In genomic region chr9:9143102-9143501, GRCm38 (mm10) we compare ENCODE assay signal across 23 mouse cellular contexts.
A peak's percentile ranks its signal among the peaks of the same experiment; 100 is the strongest.
DNase-seq lines count a peak whose midpoint lies in the region; ATAC-seq and TF ChIP-seq lines count a peak whose summit lies in the region.
"Had no signal": no experiment of that assay in that cellular context is flagged by ENCODE, and none has a peak within 500 bp of the region (broad histone marks: within the 10 kb centered on the region; RNA-seq: fewer than 3 reads in every experiment).

No protein-coding gene starts in this region.

- TF ChIP-seq POLR2A in brain, embryonic 14.5 days (IDR thresholded peaks at IDR 0.05; ENCODE audit: borderline replicate concordance, extremely low read depth, insufficient read depth, insufficient read length, poor library complexity, severe bottlenecking), result no peak

- H3K27me3 ChIP-seq in embryonic facial prominence, embryonic 14.5 days (replicated peaks; ENCODE audit: control insufficient read depth, insufficient read depth, low read length), result no peaks in the 10 kb centered on the region
- H3K27me3 ChIP-seq in limb, embryonic 13.5 days, result no peaks in the 10 kb centered on the region
- no peaks in the 10 kb centered on the region for H3K27me3 ChIP-seq in heart, embryonic 12.5 days (replicated peaks)
- H3K27me3 ChIP-seq: forebrain, embryonic 13.5 days; liver, embryonic 15.5 days; neural tube, embryonic 13.5 days; Patski had no signal

- 11% methylated on average over 5 of the region's 5 CpGs for WGBS in embryonic facial prominence, embryonic 14.5 days
- WGBS in limb, embryonic 13.5 days, result 14% methylated on average over 5 of the region's 5 CpGs
- 67% methylated on average over 5 of the region's 5 CpGs for WGBS in heart, embryonic 12.5 days

- peak overlapping the region; percentile 22; the same call in 1 of the 2 replicates for H3K4me2 ChIP-seq in embryonic facial prominence, embryonic 14.5 days (ENCODE audit: low read depth, low read length)
- H3K4me2 ChIP-seq in limb, embryonic 13.5 days (replicated peaks), result peak overlapping the region; percentile 44
- no peak overlapping the region for H3K4me2 ChIP-seq in heart, embryonic 12.5 days
- H3K4me2 ChIP-seq: forebrain, embryonic 13.5 days; hindbrain, embryonic 14.5 days; liver, embryonic 15.5 days; neural tube, embryonic 13.5 days had no signal

- no peaks in the 10 kb centered on the region for H3K36me3 ChIP-seq in embryonic facial prominence, embryonic 14.5 days (ENCODE audit: control insufficient read depth, insufficient read depth, low read length)
- H3K36me3 ChIP-seq in limb, embryonic 13.5 days, result no peaks in the 10 kb centered on the region
- no peaks in the 10 kb centered on the region for H3K36me3 ChIP-seq in heart, embryonic 12.5 days
- H3K36me3 ChIP-seq: liver, embryonic 15.5 days; midbrain, embryonic 10.5 days; neural tube, embryonic 13.5 days had no signal

- H3K9ac ChIP-seq in embryonic facial prominence, embryonic 14.5 days (ENCODE audit: low read depth, low read length), result no peak overlapping the region
- H3K9ac ChIP-seq in limb, embryonic 13.5 days, result no peak overlapping the region
- no peak overlapping the region for H3K9ac ChIP-seq in heart, embryonic 12.5 days
- H3K9ac ChIP-seq: forebrain, embryonic 13.5 days; hindbrain, embryonic 14.5 days; liver, embryonic 15.5 days; neural tube, embryonic 13.5 days had no signal

- H3K27ac ChIP-seq in embryonic facial prominence, embryonic 14.5 days (replicated peaks; ENCODE audit: low read depth, low read length), result peak overlapping the region; percentile 67
- peak overlapping the region; percentile 78 for H3K27ac ChIP-seq in limb, embryonic 13.5 days
- no peak overlapping the region for H3K27ac ChIP-seq in heart, embryonic 12.5 days (ENCODE audit: poor library complexity, severe bottlenecking)
- H3K27ac ChIP-seq: forebrain, embryonic 13.5 days; hindbrain, embryonic 14.5 days; liver, embryonic 15.5 days; macrophage; midbrain, embryonic 10.5 days; neural tube, embryonic 13.5 days had no signal

- DNase-seq in 3T3-L1 (ENCODE audit: low read depth, low spot score), result peak; percentile 60
- DNase-seq in brain, embryonic 14.5 days (ENCODE audit: low read depth), result peak; percentile 14
- peak; percentile 90 for DNase-seq in embryonic facial prominence, embryonic 14.5 days (ENCODE audit: low spot score)
- no peak for DNase-seq in spleen, postnatal 10 days (ENCODE audit: low spot score in 2 of 2)
- DNase-seq in natural killer cell, adult 2 months (ENCODE audit: low spot score in 2 of 2), result no peak
- DNase-seq: adrenal gland, postnatal 10 days; cerebellum, adult 9-11 months; gastrocnemius, postnatal 36 days; heart, postnatal 10 days; kidney, postnatal 4 days; right cerebral cortex, adult 18-20 months; spleen, adult 18-20 months; thymus, adult 18-20 months had no signal

- no peak overlapping the region for H3K4me3 ChIP-seq in embryonic facial prominence, embryonic 14.5 days (ENCODE audit: low read depth, low read length)
- no peak overlapping the region for H3K4me3 ChIP-seq in limb, embryonic 13.5 days
- H3K4me3 ChIP-seq in heart, embryonic 12.5 days, result no peak overlapping the region
- H3K4me3 ChIP-seq: forebrain, embryonic 13.5 days; liver, embryonic 15.5 days; midbrain, embryonic 10.5 days; neural tube, embryonic 13.5 days had no signal

- no peaks in the 10 kb centered on the region for H3K9me3 ChIP-seq in embryonic facial prominence, embryonic 14.5 days (ENCODE audit: control insufficient read depth, low read length)
- H3K9me3 ChIP-seq in limb, embryonic 13.5 days, result no peaks in the 10 kb centered on the region
- H3K9me3 ChIP-seq in heart, embryonic 12.5 days (replicated peaks), result no peaks in the 10 kb centered on the region
- H3K9me3 ChIP-seq: forebrain, embryonic 13.5 days; liver, embryonic 15.5 days; midbrain, embryonic 10.5 days; neural tube, embryonic 13.5 days had no signal

- TF ChIP-seq CTCF in brain, embryonic 14.5 days (IDR thresholded peaks at IDR 0.05; ENCODE audit: borderline replicate concordance, extremely low read depth, insufficient read depth, insufficient read length), result no peak

- peaks cover 41% of the 10 kb centered on the region for H3K4me1 ChIP-seq in embryonic facial prominence, embryonic 14.5 days (ENCODE audit: control insufficient read depth, insufficient read depth, low read length)
- H3K4me1 ChIP-seq in limb, embryonic 13.5 days, result peaks cover 58% of the 10 kb centered on the region
- no peaks in the 10 kb centered on the region for H3K4me1 ChIP-seq in heart, embryonic 12.5 days (replicated peaks)
- H3K4me1 ChIP-seq: forebrain, embryonic 13.5 days; liver, embryonic 15.5 days; midbrain, embryonic 10.5 days had no signal

- peak; percentile 41 for ATAC-seq in embryonic facial prominence, embryonic 14.5 days (ENCODE audit: low read depth)
- peak; percentile 72; the same call in 1 of the 2 replicates for ATAC-seq in limb, embryonic 13.5 days (ENCODE audit: low FRiP score, low read depth)
- ATAC-seq in heart, embryonic 12.5 days (ENCODE audit: insufficient number of reproducible peaks, low FRiP score), result no peak
- ATAC-seq: activated CD4-positive, CD25-positive, alpha-beta regulatory T cell, adult 4 months; forebrain, embryonic 13.5 days; Patski had no signal

Comparison
In these comparisons a context has a peak if more than half of its experiments do, and no peak if none do; other contexts are left out.
1. DNase-seq: peak in 3T3-L1 (single experiment), brain, embryonic 14.5 days (single experiment) and embryonic facial prominence, embryonic 14.5 days (single experiment); none in spleen, postnatal 10 days (0 of 2) and natural killer cell, adult 2 months (0 of 2).